ENCODE assay signal across 38 mouse cellular contexts in the genomic region with DNA sequence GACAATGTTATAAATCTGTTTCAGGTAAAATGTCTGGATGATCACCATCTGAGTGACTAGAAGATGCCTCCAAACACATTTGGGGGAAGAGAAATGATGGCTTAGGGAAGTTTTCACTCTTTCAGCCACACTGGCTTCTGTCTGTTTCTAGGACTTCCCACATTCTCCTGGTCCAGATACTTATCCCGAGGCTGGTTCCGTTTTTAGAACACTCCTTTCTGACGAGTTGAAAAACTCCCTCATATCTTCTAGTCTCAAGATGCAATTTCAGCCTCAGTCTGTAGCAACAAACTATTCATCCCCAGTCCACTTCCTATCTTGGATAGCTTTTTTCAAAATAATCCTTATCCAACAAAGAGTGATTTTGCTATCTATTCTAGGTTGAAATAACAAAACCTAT. TPM values are rescaled to one million over a fixed set of nuclear protein-coding genes. Genes with fewer than 3 reads are reported as not detected.
"Had no signal": no experiment of that assay in that cellular context is flagged by ENCODE, and none has a peak within 500 bp of the region (broad histone marks: within the 10 kb centered on the region; RNA-seq: fewer than 3 reads in every experiment).

No protein-coding gene starts in this region.

- DNase-seq: left cerebral cortex, postnatal 4 days; liver; liver, embryonic 13.5 days; liver, postnatal 0 days; lung, adult 18-20 months; lung, adult 2 months; lung, embryonic 14.5 days; lung, postnatal 10 days; lung, postnatal 14 days; lung, postnatal 36 days; lung, postnatal 4 days; midbrain, embryonic 14.5 days had no signal

- ATAC-seq: liver, embryonic 12.5 days; liver, postnatal 0 days; lung, postnatal 0 days; midbrain, embryonic 13.5 days; midbrain, embryonic 15.5 days; midbrain, embryonic 16.5 days had no signal

RNA-seq across cellular contexts. Expression of a gene that starts 23.4 kb away (rescaled TPM):
- polyA plus RNA-seq: limb, embryonic 10.5 days; limb, embryonic 11.5 days; limb, embryonic 12.5 days; limb, embryonic 14.5 days; limb, embryonic 15.5 days; liver, adult 2 months; liver, embryonic 11.5 days; liver, embryonic 12.5 days; liver, embryonic 13.5 days; liver, embryonic 14.5 days; liver, embryonic 15.5 days; liver, embryonic 16.5 days; liver, postnatal 0 days; lung, adult 2 months; lung, embryonic 14.5 days; lung, embryonic 15.5 days; lung, embryonic 16.5 days; lung, postnatal 0 days; macrophage; midbrain, embryonic 10.5 days; midbrain, embryonic 11.5 days; midbrain, embryonic 12.5 days; midbrain, embryonic 13.5 days; midbrain, embryonic 14.5 days; midbrain, embryonic 15.5 days; midbrain, embryonic 16.5 days; midbrain, postnatal 0 days; myocyte; neural tube, embryonic 11.5 days; neural tube, embryonic 12.5 days had no signal

RNA-seq across cellular contexts. Expression of a gene that starts 54.4 kb away (rescaled TPM):
- polyA plus RNA-seq: limb, embryonic 10.5 days; limb, embryonic 12.5 days; limb, embryonic 13.5 days; lung, adult 2 months; lung, embryonic 14.5 days; lung, embryonic 15.5 days; lung, embryonic 16.5 days; macrophage; midbrain, embryonic 12.5 days; midbrain, embryonic 16.5 days; midbrain, postnatal 0 days; myocyte; neural tube, embryonic 11.5 days; neural tube, embryonic 12.5 days had no signal
